Mouse (Mus musculus): Measurements from ENCODE around the gene Rft1.
A peak's percentile ranks its signal among the peaks of the same experiment; 100 is the strongest.

Rft1 gene

GRCm38 (mm10) chr14:30653943-30654659 is at the start of gene Rft1:
Rft1 (plus strand) TSS chr14:30654360.
- peak; percentile 98 for DNase-seq

GRCm38 (mm10) chr14:30606817-30607216 is 47.3 kb upstream of the Rft1 start:
- no peak for DNase-seq

- no peak for DNase-seq
These were observed 46.5 kb upstream of the Rft1 start for GRCm38 (mm10) chr14:30607696-30608095.

GRCm38 (mm10) chr14:30608176-30608575 is 46.0 kb upstream of the Rft1 start:
- no peak for DNase-seq

- DNase-seq: no peak
These were observed 44.7 kb upstream of the Rft1 start for GRCm38 (mm10) chr14:30609499-30609898.

- DNase-seq: no peak
These were observed 43.9 kb upstream of the Rft1 start for GRCm38 (mm10) chr14:30610304-30610703.

GRCm38 (mm10) chr14:30610940-30611339 is 43.2 kb upstream of the Rft1 start:
- DNase-seq: no peak

- peak; percentile 65 for DNase-seq
These were observed 41.6 kb upstream of the Rft1 start for GRCm38 (mm10) chr14:30612523-30612922.

- DNase-seq: no peak
These were observed 41.0 kb upstream of the Rft1 start for GRCm38 (mm10) chr14:30612962-30613715.

- DNase-seq: no peak
These were observed 37.4 kb upstream of the Rft1 start for GRCm38 (mm10) chr14:30616751-30617150.

GRCm38 (mm10) chr14:30618746-30619275 is 35.3 kb upstream of the Rft1 start:
- DNase-seq: no peak

- DNase-seq: no peak
These were observed 34.1 kb upstream of the Rft1 start for GRCm38 (mm10) chr14:30619982-30620578.

GRCm38 (mm10) chr14:30622130-30622529 is 32.0 kb upstream of the Rft1 start:
- peak; percentile 80 for DNase-seq

GRCm38 (mm10) chr14:30622556-30622955 is 31.6 kb upstream of the Rft1 start:
- DNase-seq: no peak

- DNase-seq: no peak
These were observed 29.9 kb upstream of the Rft1 start for GRCm38 (mm10) chr14:30624277-30624721.

GRCm38 (mm10) chr14:30625131-30625807 is 28.9 kb upstream of the Rft1 start:
- DNase-seq: peak; percentile 69

- peak; percentile 92 for DNase-seq
These were observed 28.1 kb upstream of the Rft1 start, which contains the start of gene Prkcd for GRCm38 (mm10) chr14:30625856-30626726. Prkcd (minus strand) TSS chr14:30626210.

GRCm38 (mm10) chr14:30626756-30627742 is 27.1 kb upstream of the Rft1 start:
- no peak for DNase-seq

GRCm38 (mm10) chr14:30628235-30628634 is 25.9 kb upstream of the Rft1 start:
- DNase-seq: peak; percentile 37

- DNase-seq: no peak
These were observed 24.3 kb upstream of the Rft1 start for GRCm38 (mm10) chr14:30629839-30630238.
